Mouse (Mus musculus): ENCODE results near the gene D17Wsu92e.

- TF ChIP-seq CTCF (IDR thresholded peaks at IDR 0.05) (no peak), POLR2A (IDR thresholded peaks at IDR 0.05; ENCODE audit: insufficient read depth, low read depth, low read length) (no peak)
Measured at GRCm38 (mm10) chr17:27791556-27791955, 28.9 kb downstream of the D17Wsu92e start.
